Mouse (Mus musculus): ENCODE measurements around the gene Lama2. TPM values are rescaled to one million over a fixed set of nuclear protein-coding genes. Genes with fewer than 3 reads are reported as not detected.

The Lama2 gene
- total RNA-seq, 1 experiment from 2014 or later, result not detected

DNA sequence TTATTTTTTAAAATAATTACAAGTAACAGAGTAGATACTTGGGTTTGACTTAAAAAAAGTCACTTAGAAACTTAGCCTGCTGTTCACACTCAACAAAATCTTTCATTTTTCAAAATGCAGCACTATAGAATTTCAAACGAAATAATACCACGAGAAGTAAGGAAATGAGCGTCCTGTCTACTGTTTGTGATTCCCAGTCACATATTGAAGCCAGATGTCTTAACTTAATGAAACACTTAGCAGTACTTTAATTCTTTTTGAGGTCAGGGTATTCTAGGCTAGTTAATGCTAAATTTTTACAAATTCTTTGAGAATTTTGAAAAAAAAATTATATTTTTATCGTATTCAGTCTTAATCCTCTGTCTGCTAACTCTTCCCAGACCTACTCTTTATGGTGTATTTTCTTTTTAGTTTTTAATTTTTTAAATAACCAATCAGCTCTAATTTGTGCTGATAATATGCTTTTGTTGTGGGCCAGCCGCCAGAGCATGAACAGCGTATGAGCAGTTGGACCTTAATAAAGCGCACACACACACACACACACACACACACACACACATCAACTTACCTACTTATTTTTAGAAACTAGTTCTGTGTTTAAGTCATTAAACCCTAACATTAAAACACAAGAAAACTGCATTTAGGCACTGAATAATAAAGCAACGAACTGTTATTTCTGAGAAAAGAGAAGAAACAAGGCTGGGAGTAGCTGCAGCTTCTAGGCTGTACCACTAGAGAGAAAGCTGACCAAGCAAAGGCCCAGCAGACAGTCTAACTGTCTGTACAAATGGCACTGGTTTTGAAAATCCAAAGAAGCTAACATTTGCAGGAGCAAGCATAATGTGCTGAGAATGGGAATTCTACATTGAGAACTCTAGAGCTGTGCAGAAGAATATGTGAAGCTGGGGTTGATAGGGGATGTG lies 425.3 kb downstream of the Lama2 start:
- no peak for ATAC-seq (replicated peaks; ENCODE audit: low read depth, poor library complexity, severe bottlenecking)

DNA sequence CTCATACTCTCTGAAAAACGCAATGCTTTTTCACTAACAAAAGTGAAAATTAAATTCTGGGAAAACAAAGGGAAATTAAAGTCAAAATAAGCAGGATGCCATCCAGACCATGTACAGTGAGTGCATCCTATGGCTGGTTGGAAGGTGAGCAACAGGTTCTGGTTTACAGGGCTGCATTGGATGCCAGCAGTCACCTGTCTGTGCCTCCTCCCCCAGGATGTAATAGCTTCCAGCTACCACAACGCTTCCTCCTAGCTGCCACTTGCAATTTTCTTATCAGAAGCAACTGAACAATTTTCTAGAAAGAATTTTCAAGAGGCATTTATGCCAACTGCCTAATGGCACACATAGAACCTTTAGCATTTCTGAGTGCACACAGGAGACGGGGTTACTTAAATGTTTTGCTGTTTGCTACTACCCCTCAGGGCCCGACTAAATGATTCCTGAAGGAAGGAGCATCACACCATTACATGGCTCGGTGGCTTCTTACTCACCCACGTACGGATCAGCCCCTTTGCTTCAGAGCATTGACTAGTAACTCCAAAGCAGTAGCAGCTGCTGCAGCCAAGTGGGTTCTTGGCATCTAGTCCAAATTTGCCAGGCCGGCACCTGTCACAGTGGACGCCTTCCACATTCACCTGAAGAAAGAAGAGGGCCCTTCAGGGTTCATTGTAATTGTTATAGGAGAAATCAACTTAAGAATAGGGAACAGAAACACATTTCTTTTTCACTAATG lies 430.8 kb downstream of the Lama2 start:
- no peak for ATAC-seq (replicated peaks; ENCODE audit: low read depth, poor library complexity, severe bottlenecking)

DNA sequence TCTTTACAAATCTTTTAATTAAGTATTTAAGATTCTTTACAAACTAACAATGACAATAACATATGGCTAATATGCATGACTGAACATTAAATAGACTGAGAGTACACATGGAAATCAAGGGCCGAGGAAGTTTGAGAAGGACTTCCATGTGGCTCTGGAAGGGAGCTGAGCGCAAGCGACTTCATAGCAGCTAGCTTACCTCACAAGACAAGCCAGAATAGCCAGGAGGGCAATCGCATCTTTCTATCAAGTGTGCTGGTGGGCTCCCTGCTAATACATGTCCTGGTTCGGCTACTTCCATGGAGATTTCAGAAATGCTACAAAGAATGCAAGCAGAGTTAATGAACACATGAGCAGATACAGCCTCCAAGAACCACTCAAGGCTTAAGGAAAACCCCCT lies 435.4 kb downstream of the Lama2 start:
- no peak for ATAC-seq (replicated peaks; ENCODE audit: low read depth, poor library complexity, severe bottlenecking)

DNA sequence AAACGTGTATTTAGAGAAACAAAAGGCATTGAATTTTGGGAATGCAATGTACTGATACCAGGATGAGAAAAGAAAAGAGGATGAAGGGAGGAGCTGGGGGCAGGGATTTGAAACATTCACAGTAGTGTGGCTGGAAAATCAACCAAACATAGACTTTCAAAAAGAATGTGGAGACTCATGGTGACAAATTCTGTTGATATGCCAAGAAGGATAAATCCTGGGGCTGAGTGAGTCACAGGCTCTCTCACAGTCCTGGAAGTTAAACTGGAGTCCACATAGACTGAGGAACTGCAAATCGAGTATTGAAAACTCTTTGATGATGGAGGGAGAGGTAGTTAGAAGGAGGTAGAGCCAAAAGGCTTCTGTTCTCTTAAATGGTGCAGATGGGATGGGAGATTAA lies 445.3 kb downstream of the Lama2 start:
- ATAC-seq (replicated peaks; ENCODE audit: low read depth, poor library complexity, severe bottlenecking), result no peak

DNA sequence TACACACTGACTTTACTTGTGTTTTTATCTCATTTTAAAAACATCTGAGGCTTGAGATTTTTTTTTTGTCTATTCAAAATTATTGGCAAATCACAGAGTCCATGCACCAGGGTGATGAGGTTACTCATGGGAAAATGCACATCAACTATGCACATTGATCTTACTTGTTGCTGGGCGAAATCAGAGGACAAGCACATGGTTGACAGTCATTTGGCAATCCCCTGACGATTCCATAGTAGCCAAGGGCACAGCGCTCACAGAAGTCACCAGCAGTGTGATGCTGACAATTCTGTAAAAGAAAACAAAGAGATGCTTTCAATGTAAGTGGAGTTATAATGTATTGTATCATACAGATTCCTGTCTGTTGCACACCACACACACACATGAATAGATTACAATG lies 454.8 kb downstream of the Lama2 start:
- ATAC-seq (replicated peaks; ENCODE audit: low read depth, poor library complexity, severe bottlenecking), result no peak

DNA sequence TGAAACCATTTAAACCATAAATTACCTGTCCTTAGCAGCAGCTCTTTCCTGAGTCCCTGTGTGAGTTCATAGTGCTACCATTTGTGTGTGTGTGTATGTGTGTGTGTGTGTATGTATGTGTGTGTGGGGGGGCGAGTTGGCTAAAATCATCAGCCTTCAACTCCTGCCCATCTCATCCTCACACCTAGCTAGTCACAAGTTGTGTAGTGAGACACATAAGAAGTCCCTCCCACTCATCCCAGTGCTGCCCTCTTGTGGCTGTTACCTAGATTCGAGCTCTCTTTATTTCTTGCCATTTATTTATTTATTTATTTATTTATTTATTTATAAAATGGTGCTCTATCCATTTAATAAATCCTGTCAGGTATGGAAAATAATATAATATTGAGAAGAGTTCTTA lies 457.2 kb downstream of the Lama2 start:
- ATAC-seq (replicated peaks; ENCODE audit: low read depth, poor library complexity, severe bottlenecking), result no peak

DNA sequence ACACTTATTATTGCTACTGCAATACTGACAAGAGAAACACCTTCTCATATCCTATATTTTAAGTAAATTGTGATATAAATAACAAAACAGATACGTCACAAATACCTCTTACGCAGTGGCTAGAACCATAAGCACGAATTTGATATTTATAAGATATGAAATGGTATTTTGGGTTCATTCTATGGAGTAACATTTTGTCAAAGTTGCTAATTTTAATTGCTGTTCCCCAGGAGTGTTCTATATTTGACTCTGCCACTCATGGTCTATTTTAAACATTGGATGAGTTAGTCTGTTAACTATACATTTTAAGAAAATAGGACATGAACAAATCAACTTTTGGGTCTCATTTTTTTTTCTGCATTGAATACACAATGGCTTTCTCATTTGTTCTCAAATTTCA lies 469.3 kb downstream of the Lama2 start:
- ATAC-seq (replicated peaks; ENCODE audit: low read depth, poor library complexity, severe bottlenecking), result no peak

DNA sequence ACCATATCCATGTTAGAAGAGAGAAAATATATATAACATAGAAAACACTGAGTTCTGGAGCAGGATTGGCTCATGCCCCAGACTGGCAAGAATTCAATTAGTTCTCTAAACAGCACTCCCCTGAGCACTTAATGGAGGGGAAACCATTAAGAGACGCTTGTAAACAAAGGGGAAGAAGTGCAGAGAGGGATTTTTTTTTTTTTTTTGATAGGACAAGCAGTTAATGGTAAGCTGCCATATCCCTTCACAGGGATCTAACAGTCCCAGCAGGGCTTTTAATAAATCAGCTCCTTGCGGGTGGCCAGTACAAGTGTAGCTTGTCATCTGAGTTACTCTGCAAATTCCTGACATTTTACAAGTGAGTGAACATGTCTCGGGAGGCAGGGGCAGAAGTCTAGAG lies 479.1 kb downstream of the Lama2 start:
- no peak for ATAC-seq (replicated peaks; ENCODE audit: low read depth, poor library complexity, severe bottlenecking)

DNA sequence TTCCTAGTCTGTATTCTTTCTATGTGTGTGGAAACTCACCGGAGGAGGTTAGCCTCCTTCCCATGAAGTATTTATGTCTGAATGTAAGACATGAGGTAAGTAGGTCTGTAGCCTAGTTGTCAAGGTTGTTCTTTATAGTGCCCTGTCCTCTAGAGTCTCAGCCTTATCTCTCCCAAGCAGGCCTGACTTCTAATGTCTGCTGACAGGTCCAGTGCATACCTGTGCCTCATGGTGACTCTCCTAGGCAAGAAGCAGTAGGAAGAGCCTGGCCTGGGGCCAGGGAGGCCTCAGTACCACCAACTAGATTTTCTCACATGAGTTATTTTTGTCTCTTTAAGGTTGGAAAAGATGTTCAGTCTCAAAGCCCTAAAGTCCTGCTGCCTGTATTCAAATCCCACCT lies 483.8 kb downstream of the Lama2 start:
- no peak for ATAC-seq (replicated peaks; ENCODE audit: low read depth, poor library complexity, severe bottlenecking)

DNA sequence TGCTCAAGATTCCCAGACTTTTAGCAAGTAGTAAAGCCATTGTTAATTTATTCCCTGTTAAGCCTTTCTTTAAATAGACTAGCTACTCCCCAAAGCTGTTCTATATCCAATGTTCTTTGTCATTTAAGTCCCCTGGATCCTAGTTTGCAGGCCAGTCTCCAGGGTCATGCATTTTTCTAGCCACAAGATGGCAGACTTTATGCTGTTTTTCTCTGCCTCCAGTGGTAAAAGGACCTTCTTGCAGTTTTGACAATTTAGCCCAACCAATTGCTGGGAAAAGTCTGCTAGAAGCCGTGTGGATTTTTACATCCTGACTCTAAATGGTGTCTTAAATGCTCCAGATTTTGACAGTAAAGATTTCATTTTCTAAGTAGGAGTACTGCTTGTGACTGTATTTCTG lies 486.4 kb downstream of the Lama2 start:
- peak; percentile 85 for ATAC-seq (replicated peaks; ENCODE audit: low read depth, poor library complexity, severe bottlenecking)

DNA sequence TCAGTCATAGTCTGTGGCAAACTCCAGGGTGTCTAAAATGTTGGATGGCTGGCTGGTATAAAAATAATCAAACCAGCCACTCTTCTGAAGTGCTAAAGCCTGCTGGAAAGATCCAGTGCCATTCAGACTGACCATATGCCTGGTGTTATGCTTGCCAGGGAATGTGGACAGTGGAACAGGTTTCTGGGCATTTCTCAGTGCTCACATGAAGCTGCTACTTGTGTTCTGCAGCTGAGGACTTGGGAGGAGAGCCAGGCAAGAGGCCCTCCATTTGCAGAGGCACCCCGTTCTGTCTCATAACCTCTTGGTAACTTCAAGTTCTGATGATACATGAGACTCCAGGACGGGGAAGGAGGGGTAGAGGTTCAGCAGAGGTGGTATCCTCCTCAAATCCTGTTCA lies 492.1 kb downstream of the Lama2 start:
- no peak for ATAC-seq (replicated peaks; ENCODE audit: low read depth, poor library complexity, severe bottlenecking)

DNA sequence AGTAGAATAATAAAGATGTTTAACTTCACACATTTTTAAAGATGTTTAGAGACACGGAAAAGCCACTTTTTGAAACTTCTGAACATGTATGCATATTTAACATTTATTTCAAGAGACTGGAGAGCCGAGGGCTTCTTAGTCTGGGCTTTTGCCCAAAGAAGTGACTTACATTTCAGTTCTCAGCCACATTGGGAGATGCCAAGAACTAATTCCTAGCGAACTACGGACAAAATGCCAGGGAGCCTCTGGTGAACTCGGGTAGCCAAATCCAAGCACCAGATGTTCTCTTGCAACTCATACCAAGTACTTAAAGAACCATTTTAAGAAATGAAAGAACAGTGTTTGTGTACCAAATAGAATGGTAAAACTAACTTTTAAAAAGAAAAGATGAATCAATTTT lies 495.8 kb downstream of the Lama2 start:
- ATAC-seq (replicated peaks; ENCODE audit: low read depth, poor library complexity, severe bottlenecking), result no peak

DNA sequence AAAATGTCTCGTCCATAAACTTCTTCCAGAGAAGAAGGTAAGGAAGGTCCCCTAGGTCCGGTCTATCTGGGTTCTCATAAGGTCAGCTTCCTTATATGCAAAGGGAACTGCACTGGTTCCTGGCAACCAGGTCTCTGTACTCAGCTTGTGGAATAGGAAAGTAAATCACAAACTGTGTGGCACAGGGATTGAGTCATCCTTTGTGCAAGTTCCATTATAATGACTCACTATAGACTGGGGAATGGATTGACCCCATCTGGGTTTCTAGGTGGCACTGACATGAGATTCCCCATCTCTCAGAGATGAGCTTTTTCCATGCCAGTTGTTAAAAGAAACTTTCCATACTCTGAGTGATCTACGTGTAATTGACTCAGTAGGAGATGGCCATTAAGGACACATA lies 501.7 kb downstream of the Lama2 start:
- peak; percentile 48 for ATAC-seq (replicated peaks; ENCODE audit: low read depth, poor library complexity, severe bottlenecking)

DNA sequence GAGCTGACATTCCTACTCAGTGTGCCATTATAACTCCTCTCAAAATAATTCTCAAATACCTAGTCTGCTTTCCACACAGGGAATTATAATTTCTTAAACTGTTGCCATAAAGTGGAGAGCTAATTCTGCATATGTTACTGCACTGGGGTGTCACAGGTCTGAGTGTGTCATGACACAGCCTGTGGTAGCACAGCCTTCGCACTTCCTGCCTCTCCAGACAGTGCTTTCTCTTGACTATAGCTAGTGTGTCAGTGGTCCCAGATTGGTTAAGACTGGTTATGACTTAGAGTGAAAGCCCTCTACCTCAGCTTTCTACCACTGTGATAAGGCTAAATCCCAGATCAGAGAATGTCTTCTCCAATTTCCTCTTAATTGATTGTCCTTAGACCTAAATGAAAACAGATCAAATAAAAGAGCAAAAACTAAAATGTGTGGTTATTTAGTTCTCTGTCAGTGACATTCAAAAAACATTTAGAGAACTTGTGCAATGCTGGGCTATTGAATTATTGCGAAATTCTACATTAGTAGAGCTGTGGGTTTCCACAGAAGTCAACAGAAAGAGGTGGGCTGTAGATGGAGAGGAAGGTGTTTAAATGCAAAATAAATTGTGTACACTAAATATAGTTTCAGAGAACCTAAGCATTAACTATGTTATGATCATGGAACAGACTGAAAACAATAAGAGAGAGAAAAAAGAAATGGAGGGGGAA lies 502.5 kb downstream of the Lama2 start:
- ATAC-seq (replicated peaks; ENCODE audit: low read depth, poor library complexity, severe bottlenecking), result peak; percentile 92

DNA sequence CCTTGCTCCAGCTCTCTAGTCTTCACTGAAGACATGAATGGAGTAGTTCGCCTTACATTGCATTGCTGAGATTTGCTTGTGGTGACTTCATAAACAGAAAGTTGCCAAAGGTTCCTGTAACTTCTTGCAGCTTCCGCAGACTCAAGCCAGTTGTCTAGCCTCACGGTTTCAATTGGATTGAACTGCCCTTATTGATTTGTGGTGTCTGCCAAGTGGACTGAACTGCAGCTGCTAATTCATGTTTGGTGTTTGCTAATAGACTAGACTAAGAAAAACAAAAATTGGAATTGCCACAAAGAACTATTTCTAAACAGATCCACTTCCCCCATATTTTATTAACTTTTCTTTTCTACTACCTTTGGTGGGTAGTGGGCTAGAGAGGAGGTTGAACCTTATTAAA lies 505.4 kb downstream of the Lama2 start:
- no peak for ATAC-seq (replicated peaks; ENCODE audit: low read depth, poor library complexity, severe bottlenecking)

DNA sequence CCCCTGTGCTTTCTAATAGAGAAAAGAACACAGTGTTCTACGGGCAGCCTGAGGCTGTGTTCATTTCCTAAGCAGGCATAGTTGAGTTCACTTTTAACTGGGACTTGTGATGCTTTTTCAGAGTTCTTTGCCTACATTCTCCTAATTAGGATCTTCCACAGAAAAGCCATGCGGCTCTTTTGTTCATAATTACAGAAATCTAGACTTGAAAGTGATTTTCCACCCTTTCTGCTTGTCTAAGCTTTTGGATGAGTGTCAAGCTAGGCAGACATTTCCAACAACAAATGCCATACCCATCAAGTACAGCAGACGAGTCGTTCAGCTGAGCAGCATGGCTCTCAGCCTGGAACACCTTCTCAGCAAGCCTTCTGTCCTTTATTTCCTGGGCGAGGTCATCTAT lies 515.7 kb downstream of the Lama2 start:
- no peak for ATAC-seq (replicated peaks; ENCODE audit: low read depth, poor library complexity, severe bottlenecking)

DNA sequence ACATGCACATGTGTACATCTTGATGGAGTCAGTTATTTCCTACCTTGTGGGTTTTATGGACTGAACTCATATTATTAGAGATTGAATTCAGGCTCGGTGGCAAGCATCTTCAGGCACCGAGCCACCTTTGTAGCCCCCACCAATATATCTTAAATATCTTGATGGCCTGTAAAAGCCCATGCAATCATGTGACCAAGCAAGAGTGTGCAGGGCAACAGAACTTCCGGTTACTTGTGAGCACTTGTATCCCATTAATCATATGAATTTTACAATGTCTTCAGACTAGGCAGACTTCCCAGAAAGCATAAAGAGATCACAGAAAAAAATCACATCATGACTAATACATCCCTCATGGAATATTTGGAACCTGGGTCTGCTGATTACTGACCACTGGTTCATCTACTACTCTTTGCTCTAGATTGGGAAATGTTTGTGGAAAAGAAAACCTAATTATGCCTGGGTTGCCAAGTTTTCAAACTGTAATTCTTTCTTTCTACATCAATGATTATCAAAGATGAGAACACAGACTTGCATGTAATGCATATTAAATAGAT lies 517.7 kb downstream of the Lama2 start:
- ATAC-seq (replicated peaks; ENCODE audit: low read depth, poor library complexity, severe bottlenecking), result no peak

DNA sequence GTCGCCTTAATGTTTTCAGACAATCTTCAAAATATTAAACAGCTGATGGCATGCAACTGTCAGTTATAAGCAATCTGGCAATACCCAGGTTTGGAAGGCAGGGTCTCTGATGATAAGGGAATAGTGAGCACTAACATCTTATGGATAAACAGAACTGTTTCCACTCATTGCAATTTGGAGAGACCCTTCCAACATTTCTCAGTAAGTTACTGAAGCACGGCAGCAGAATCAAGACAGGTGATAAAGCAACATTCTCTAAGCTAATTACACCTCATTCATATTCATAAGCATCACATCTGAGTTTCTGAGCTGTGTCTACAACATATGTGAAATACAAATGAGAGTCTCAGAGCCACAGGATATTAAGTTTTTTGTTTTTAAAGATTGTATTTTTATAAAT lies 542.4 kb downstream of the Lama2 start:
- ATAC-seq (replicated peaks; ENCODE audit: low read depth, poor library complexity, severe bottlenecking), result no peak

DNA sequence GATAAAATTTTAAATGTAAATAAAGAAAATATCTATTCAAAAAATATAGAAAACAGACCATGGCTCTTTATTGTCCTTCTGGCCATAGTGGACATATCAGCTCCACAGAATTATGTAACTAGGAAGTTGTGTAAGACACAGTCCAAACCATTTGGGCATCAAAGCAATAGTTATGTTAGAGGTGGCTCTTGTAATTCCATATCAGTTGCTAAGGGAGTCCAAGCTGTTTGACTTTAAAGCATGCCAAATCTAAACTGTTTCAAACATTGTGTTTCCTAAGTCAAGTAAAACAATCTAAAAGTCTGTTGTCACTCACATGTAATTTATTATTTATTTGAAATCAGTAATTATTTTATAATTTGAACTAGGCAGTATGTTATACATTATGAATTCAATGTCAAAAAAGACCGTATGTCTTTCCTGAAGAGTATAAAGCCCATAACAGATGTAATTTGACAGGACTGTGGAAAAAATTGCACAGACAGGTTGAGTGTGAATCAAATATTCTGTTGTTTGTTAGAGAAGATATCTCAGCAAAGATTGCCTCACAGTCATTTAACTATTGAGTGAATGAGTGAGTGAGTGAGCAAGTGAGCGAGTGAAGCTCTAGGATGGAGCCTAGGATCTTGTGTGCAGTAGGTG lies 550.6 kb downstream of the Lama2 start:
- ATAC-seq (replicated peaks; ENCODE audit: low read depth, poor library complexity, severe bottlenecking), result no peak

DNA sequence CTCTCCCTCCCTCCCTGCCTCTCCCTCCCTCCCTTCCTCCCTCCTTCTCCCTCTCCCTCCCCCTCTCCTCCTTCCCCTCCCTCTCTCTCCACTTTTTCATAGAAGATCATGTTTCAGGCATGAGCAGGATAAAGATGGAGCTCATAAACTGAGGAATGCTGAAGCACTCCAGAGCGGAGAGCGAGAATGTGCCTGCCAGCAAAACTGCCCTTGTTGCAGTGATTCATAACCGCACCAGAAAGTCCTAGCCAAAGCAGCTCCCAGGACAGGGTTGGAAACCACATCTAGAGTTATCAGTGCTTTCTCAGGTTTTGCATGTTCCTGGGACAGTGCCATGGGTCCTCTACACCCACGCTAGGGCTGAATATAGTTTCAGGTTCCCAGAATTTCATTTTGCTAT lies 555.9 kb downstream of the Lama2 start:
- no peak for ATAC-seq (replicated peaks; ENCODE audit: low read depth, poor library complexity, severe bottlenecking)

All from common myeloid progenitor, adult 5-6 weeks (primary cell).